Mouse (Mus musculus) right cerebral cortex, postnatal 14 days (tissue): ENCODE data around the gene Snapc3.
"Not testable (repeated sequence)": the region's sequence is repeated elsewhere in the genome, so short reads cannot be mapped to it uniquely, and the experiment has no call there.

Experiments used
- DNase-seq: peaks from one replicate; pipeline ENCODE4 v3.0.0; 2022

Snapc3 gene

DNA sequence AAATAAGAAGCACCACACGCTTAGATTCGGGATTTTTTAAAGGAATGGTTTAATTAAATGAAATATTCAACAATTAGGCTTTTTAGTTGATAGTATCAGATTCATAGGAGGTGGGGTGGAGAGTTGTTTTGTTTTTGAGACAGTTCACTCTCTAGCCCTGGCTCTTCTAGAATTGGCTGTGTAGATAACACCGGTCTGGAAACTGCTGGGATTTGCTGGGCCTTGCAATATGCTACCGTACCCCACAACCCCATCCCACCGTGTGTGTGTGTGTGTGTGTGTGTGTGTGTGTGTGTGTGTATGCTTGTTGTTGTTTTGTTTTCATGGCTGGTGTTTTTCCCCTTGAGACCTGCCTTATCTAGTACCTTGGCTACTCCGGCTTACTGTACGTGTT is 83.5 kb downstream of the Snapc3 start:
- no peak for DNase-seq

DNA sequence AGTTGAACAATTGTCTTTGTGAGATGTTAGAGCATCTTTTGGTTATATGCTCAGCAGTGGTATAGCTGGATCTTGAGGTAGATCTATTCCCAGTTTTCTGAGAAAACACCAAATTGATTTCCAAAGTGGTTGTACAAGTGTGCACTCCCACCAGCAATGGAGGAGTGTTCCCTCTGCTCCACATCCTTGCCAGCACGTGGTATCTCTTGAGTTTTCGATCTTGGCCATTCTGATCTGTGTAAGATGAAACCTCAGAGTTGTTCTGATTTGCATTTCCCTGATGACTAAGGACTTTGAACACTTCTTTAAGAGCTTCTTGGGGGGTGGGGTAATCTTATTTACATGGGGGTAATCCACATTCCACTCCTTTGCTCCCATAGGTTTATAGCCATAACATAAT is 92.1 kb downstream of the Snapc3 start:
- DNase-seq, result no peak

DNA sequence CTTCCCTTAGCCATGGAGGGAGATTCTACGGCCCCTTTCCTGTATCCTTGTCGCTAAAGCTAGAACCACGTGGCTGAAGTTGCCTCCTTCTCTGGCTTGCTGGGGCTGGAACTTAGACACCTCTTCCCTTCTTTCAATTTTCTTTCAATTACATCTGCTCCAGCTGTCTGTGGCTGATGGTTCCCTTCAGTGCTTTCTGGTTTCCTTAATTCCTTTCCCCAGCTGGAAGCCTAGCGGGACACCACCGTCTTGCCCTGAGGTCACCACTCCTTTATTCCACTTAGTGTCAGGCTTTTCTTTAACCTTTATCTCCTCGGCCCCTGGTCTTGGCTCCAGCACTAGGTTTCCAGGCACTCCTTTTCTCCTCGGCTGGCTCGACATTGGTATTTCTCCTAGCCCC is 93.6 kb downstream of the Snapc3 start:
- DNase-seq, result no peak

DNA sequence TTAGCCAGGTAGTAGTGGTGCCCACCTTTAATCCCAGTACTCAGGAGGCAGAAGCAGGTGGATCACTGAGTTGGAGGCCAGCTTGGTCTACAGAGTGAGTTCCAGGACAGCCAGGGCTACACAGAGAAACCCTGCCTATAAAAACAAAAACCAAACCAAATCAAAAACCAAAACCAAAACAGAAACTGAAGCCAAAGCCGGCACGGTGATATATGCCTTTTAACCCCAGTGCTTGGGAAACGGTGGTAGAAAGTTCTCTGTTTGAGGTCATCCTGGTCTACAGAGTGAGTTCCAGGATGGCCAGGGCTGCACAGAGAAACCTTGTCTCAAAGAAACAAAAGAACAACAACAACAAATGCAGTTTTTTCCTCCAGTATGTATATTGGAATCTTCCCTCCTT is 94.7 kb downstream of the Snapc3 start:
- no peak for DNase-seq

DNA sequence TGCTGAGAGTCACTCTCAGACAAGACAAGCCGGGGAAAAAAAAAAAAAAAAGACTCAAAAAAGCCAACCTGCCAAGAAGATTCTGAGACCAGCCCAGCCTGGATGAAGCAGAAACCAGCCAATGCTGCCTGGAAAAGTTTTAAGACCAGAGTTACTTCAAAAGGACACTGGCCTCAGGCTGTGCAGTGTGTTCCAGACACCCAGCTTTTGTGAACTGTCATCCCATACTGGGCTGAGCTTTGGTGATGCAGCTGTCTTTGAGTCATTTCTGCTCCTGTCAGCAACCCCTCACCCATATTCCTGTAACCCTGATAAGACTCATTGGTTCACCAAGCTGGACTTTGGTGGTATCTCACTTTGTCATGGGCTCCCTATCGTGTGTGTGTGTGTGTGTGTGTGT is 95.1 kb downstream of the Snapc3 start:
- no peak for DNase-seq

DNA sequence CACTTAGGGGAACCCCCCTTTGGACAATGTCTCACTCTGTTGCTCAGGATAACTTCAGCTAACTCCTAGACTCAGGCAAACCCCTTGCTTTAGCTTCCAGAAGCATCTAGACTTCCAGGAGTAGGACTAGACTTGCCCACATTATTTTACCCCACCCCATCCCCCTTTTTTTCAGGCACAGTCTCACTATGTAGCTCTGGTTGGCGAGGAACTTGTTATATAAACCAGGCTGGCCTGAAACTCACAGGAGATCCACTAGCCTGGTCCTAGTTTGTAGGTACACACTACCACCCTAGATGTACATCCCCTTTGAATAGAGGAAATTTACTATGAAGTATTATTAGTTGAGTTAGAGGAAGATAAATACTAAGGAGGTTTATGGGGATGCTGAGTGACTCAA is 96.7 kb downstream of the Snapc3 start:
- DNase-seq, result no peak

DNA sequence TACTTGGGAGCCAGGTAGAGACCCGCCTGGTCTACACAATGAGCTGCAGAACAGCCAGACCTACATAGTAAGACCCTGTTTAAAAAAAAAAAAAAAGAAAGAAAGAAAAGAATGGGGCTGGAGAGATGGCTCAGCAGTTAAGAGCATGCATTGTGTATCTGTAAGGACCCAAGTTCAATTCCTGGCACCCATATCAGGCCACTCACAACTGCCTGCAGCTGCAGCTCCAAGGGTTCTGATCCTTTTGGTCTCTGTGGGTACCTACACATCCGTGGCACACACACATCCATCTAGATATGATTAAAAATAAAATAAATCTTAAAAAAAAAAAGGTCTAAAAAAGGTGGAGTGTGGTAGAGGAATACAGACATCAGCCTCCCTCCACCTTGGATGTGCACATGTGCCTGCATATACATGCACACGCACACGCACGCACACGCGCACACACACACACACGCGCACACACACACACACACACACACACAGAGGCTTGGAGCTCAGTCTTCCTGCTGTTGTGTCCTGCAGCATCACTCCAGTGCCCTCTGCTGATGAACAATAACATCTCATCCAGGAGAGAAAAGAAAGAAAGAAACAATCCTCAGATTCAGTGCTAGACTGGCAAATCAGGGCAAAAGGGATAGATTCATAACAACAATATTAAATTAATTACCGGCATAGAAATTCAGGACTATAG is 97.6 kb downstream of the Snapc3 start:
- no peak for DNase-seq

DNA sequence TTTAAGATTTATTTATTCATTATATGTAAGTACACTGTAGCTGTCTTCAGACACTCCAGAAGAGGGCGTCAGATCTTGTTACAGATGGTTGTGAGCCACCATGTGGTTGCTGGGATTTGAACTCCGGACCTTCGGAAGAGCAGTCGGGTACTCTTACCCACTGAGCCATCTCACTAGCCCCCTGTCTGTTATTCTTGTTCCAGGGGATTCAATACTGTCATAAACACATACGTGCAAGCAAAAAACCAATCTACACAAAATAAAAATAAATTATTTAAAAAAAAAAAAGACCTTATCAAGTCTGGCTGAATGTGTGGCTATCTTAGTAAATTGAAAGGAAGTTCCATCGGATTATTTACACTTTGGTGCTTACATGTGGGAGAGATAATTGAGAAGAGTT is 98.6 kb downstream of the Snapc3 start:
- not testable (repeated sequence) for DNase-seq
